Mouse (Mus musculus) left cerebral cortex, adult 6 months (tissue): ENCODE results near the gene Mki67. TPM values are rescaled to one million over a fixed set of nuclear protein-coding genes. Genes with fewer than 3 reads are reported as not detected.

Source experiments
- long read RNA-seq, 2 experiments: library from polyadenylated mRNA; unstranded; transcript quantifications; one replicate each; pipeline ENCODE4 v2.0.0; 2019 to 2020
- polyA plus RNA-seq: library from polyadenylated mRNA; unstranded; fragments of <200 nt; fragmentation: Nextera tagmentation; gene quantifications from 2 replicates; pipeline ENCODE4 v1.2.3, GENCODE M21; 2021

Mki67 gene
- polyA plus RNA-seq: 0.06 and 0.18 TPM in 2 replicates
- long read RNA-seq, experiment 1, partial matches to known transcripts: 2 of 2 reads
- long read RNA-seq, experiment 1, other reads (novel, unspliced or antisense): 0 of 2 reads
- long read RNA-seq, experiment 2: 0 reads

DNA sequence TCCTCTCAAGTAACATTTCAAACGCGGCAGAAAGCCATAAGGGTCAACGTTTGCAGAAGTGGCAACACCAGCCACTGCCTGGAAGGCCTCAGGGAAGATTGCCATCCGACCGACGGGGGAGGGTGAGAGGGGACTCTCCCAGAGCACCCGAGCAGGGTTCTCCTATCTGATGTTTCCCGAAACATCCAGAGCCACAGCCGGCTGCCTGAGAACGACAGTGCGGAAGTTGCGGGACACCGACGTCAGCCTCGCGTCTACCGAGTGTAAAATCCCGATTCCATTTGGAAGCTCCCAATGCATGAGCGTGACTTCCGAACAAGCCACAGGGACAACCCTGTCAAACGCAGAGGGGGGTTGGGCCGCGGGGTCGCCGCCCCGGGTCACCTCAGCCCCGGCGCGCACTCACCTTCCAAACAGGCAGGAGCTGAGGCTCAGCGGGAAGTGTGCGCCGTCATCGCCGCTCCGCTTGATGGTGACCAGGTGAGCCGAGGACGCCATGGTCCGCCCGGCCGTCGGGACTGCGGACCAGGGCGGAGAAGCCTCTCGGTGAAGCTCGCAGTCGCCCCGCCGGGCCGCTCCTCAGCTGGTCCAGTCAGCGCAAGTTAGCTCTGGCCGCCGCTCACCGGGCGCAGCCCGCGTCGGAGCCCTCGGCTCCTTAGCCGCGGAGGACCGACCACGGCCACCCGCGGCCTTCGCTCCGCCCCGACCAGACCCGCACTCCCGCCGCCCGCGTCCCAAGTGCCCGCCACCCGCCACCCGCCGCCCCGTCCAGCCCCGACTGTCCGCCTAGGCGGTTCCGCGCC, at the start of gene Mki67:
Gene Mki67, minus strand, starts transcription at position 720 of the 803 bp plus-strand sequence.

Other genes with a start within 250 kb of the Mki67 start
- not detected in 2 replicates for gene Clrn3, start 187.7 kb downstream of the Mki67 start, polyA plus RNA-seq
- gene Ptpre, start 178.9 kb downstream of the Mki67 start, polyA plus RNA-seq: 8.4 and 10.1 TPM in 2 replicates